Mouse (Mus musculus) G1E (cell line): ENCODE measurements at regions not wholly inside any gene's neighbourhood (a gene's known extent, or its start where the extent isn't known, plus 50 kb on each side); places are given as distances from the start of the nearest gene placed in this dataset.

Experiments
- ATAC-seq: 2 replicates; pipeline ENCODE4 v1.8.0; 2016; ENCODE audit warnings: mild to moderate bottlenecking; ENCODE audit not compliant: insufficient number of reproducible peaks, poor library complexity, low FRiP score, severe bottlenecking; ENCODE audit errors: extremely low read depth
- DNase-seq: peaks from one replicate; pipeline ENCODE4 v3.0.0; 2012; ENCODE audit warnings: low spot score
- H3K27me3 ChIP-seq: 2 replicates; pipeline ENCODE4 v1.6.1; 2012; ENCODE audit warnings: mild to moderate bottlenecking, low read length, inconsistent platforms; ENCODE audit not compliant: insufficient read depth
- H3K36me3 ChIP-seq: replicated peaks from 2 replicates; pipeline ENCODE3; 2012; ENCODE audit warnings: mild to moderate bottlenecking, inconsistent platforms
- H3K4me1 ChIP-seq: 2 replicates; pipeline ENCODE4 v1.6.1; 2012; ENCODE audit warnings: low read depth, low read length, inconsistent platforms, mixed read lengths; ENCODE audit not compliant: insufficient read depth
- H3K4me3 ChIP-seq: 2 replicates; pipeline ENCODE4 v1.5.1; 2012; ENCODE audit warnings: low read depth, mild to moderate bottlenecking, inconsistent platforms, low read length, moderate library complexity, mixed read lengths
- H3K9me3 ChIP-seq: replicated peaks from 2 replicates; pipeline ENCODE4 v1.6.1; 2012; ENCODE audit warnings: inconsistent platforms
- CTCF ChIP-seq: IDR thresholded peaks from 2 replicates; pipeline ENCODE4 v1.5.1; 2012; ENCODE audit warnings: low read depth, low read length, inconsistent platforms, mixed read lengths
- GATA1 ChIP-seq: IDR thresholded peaks from 2 replicates; pipeline ENCODE4 v1.6.1; 2012; ENCODE audit warnings: borderline replicate concordance, low read length, inconsistent platforms, mixed read lengths
- GATA2 ChIP-seq: IDR thresholded peaks from 2 replicates; pipeline ENCODE4 v1.6.1; 2012; ENCODE audit warnings: low read depth, low read length, inconsistent platforms, borderline replicate concordance
- POLR2AphosphoS5 ChIP-seq: IDR thresholded peaks from 2 replicates; pipeline ENCODE4 v1.6.1; 2012; ENCODE audit warnings: low read depth, low read length, inconsistent platforms; ENCODE audit not compliant: insufficient replicate concordance
- TAL1 ChIP-seq: conservative IDR thresholded peaks from 2 replicates; pipeline ENCODE4 v1.6.1; 2012; ENCODE audit warnings: low read depth, low read length, inconsistent platforms, mixed read lengths

GRCm38 (mm10) chr14:104658751-104659150, 136.3 kb upstream of the Rnf219 start:
- no peak for DNase-seq
- H3K4me1 ChIP-seq = no peaks in the 10 kb centered on the region
- H3K9me3 ChIP-seq = peaks cover 10% of the 10 kb centered on the region
- no peak overlapping the region for H3K4me3 ChIP-seq
- no peak for ATAC-seq
- no peaks in the 10 kb centered on the region for H3K36me3 ChIP-seq
- H3K27me3 ChIP-seq = no peaks in the 10 kb centered on the region
- TF ChIP-seq GATA2 (no peak), GATA1 (no peak), CTCF (no peak), TAL1 (no peak), POLR2AphosphoS5 (no peak)

GRCm38 (mm10) chr14:104649980-104650379, 127.5 kb upstream of the Rnf219 start:
- no peaks in the 10 kb centered on the region for H3K4me1 ChIP-seq
- TF ChIP-seq TAL1 (no peak), CTCF (no peak), GATA1 (no peak), GATA2 (no peak), POLR2AphosphoS5 (no peak)
- H3K36me3 ChIP-seq = no peaks in the 10 kb centered on the region
- H3K27me3 ChIP-seq = no peaks in the 10 kb centered on the region
- ATAC-seq (no peak), DNase-seq (no peak)
- H3K4me3 ChIP-seq = no peak overlapping the region
- H3K9me3 ChIP-seq = peaks cover 24% of the 10 kb centered on the region

- TF ChIP-seq TAL1 = no peak
- TF ChIP-seq GATA1 = no peak
- no peak for TF ChIP-seq GATA2
- no peak for TF ChIP-seq POLR2AphosphoS5
- TF ChIP-seq CTCF = no peak
- ATAC-seq (no peak), DNase-seq (no peak)
- no peaks in the 10 kb centered on the region for H3K27me3 ChIP-seq
- no peaks in the 10 kb centered on the region for H3K4me1 ChIP-seq
- H3K9me3 ChIP-seq = peaks cover 13% of the 10 kb centered on the region
- no peaks in the 10 kb centered on the region for H3K36me3 ChIP-seq
- H3K4me3 ChIP-seq = no peak overlapping the region
Measured at GRCm38 (mm10) chr14:104644626-104645025, 122.2 kb upstream of the Rnf219 start.

- Histone ChIP-seq H3K4me3 (no peak overlapping the region), H3K9me3 (peaks cover 13% of the 10 kb centered on the region), H3K36me3 (no peaks in the 10 kb centered on the region), H3K27me3 (no peaks in the 10 kb centered on the region), H3K4me1 (no peaks in the 10 kb centered on the region)
- ATAC-seq (no peak), DNase-seq (no peak)
- no peak for TF ChIP-seq GATA1
- TF ChIP-seq CTCF = no peak
- TF ChIP-seq POLR2AphosphoS5 = no peak
- no peak for TF ChIP-seq GATA2
- TF ChIP-seq TAL1 = no peak
Measured at GRCm38 (mm10) chr14:104642783-104643182, 120.3 kb upstream of the Rnf219 start.

- Histone ChIP-seq H3K4me3 (no peak overlapping the region), H3K27me3 (no peaks in the 10 kb centered on the region), H3K4me1 (no peaks in the 10 kb centered on the region), H3K9me3 (peaks cover 13% of the 10 kb centered on the region), H3K36me3 (no peaks in the 10 kb centered on the region)
- DNase-seq (no peak), ATAC-seq (no peak)
- TF ChIP-seq GATA2 (no peak), CTCF (no peak), POLR2AphosphoS5 (no peak), GATA1 (no peak), TAL1 (no peak)
Measured at GRCm38 (mm10) chr14:104639300-104639699, 116.9 kb upstream of the Rnf219 start.

- TF ChIP-seq TAL1 (no peak), GATA2 (no peak), CTCF (no peak), GATA1 (no peak), POLR2AphosphoS5 (no peak)
- no peak for ATAC-seq
- no peaks in the 10 kb centered on the region for H3K4me1 ChIP-seq
Measured at GRCm38 (mm10) chr14:104611467-104611866, 89.0 kb upstream of the Rnf219 start.

GRCm38 (mm10) chr14:104610378-104610777, 87.9 kb upstream of the Rnf219 start:
- TF ChIP-seq GATA1 (no peak), POLR2AphosphoS5 (no peak), GATA2 (no peak), TAL1 (no peak), CTCF (no peak)
- no peak for ATAC-seq
- H3K27me3 ChIP-seq = no peaks in the 10 kb centered on the region
- no peak for DNase-seq
- H3K36me3 ChIP-seq = no peaks in the 10 kb centered on the region
- H3K4me3 ChIP-seq = no peak overlapping the region
- H3K4me1 ChIP-seq = no peaks in the 10 kb centered on the region
- H3K9me3 ChIP-seq = peaks cover 25% of the 10 kb centered on the region

More at GRCm38 (mm10) chr14:104611467-104611866, 89.0 kb upstream of the Rnf219 start:
- Histone ChIP-seq H3K9me3 (peaks cover 23% of the 10 kb centered on the region), H3K36me3 (no peaks in the 10 kb centered on the region), H3K27me3 (no peaks in the 10 kb centered on the region), H3K4me3 (no peak overlapping the region)
- no peak for DNase-seq
